Mouse (Mus musculus): ENCODE results near the gene Sh3rf3. TPM values are rescaled to one million over a fixed set of nuclear protein-coding genes. Genes with fewer than 3 reads are reported as not detected.

Gene Sh3rf3
- total and polyA plus RNA-seq, 2 experiments from 2014 or later: 0.18 TPM; not detected in 1

DNA sequence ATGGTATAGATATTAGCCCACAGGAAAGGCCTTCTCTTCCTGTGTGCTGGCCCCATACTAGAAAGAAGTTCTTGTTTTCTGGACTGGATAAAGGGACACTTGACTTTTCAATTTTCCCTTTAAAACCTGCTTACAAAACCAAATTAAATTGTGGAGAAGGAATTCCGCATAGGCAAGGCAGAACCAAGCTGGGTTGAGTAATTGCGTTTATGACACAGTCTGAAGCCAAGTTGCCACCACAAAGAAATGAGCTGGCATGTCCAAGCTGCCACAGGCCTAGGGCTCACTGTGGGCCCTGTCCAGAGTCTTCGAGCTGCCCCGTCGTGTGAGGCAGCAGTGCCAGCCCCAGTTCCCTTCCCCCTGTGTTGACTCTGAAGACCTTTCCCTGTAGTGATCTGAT, 156.2 kb downstream of the Sh3rf3 start:
- TF ChIP-seq EP300 (IDR thresholded peaks at IDR 0.05; ENCODE audit: low read depth): no peak
- no peak overlapping the region for H3K4me2 ChIP-seq (ENCODE audit: low read depth, low read length)
- ATAC-seq (ENCODE audit: insufficient read depth, low read depth) (no peak), DNase-seq (ENCODE audit: low spot score) (no peak)
- H3K4me3 ChIP-seq (ENCODE audit: low read depth, low read length): no peak overlapping the region
- peaks cover 9% of the 10 kb centered on the region; the same call in 1 of the 2 replicates for H3K9me3 ChIP-seq (replicated peaks; ENCODE audit: control insufficient read depth, low read length)
- WGBS: 91% methylated on average over 5 of the region's 5 CpGs
- H3K36me3 ChIP-seq (replicated peaks; ENCODE audit: control insufficient read depth, insufficient read depth, low read length): no peaks in the 10 kb centered on the region
- no peak overlapping the region for H3K9ac ChIP-seq (replicated peaks; ENCODE audit: low read depth, low read length)
- no peaks in the 10 kb centered on the region for H3K4me1 ChIP-seq (ENCODE audit: control insufficient read depth, insufficient read depth)
- H3K27me3 ChIP-seq (ENCODE audit: control insufficient read depth, insufficient read depth, low read length): no peaks in the 10 kb centered on the region
- no peak overlapping the region for H3K27ac ChIP-seq (ENCODE audit: low read depth)

- no peaks in the 10 kb centered on the region for H3K27me3 ChIP-seq (ENCODE audit: control insufficient read depth, insufficient read depth, low read length)
- H3K9ac ChIP-seq (replicated peaks; ENCODE audit: low read depth, low read length): no peak overlapping the region
- TF ChIP-seq CTCF (IDR thresholded peaks at IDR 0.05; ENCODE audit: low read depth) (no peak), EP300 (IDR thresholded peaks at IDR 0.05; ENCODE audit: low read depth) (no peak)
- no peaks in the 10 kb centered on the region for H3K36me3 ChIP-seq (replicated peaks; ENCODE audit: control insufficient read depth, insufficient read depth, low read length)
- peaks cover 9% of the 10 kb centered on the region; the same call in 1 of the 2 replicates for H3K9me3 ChIP-seq (replicated peaks; ENCODE audit: control insufficient read depth, low read length)
- DNase-seq (ENCODE audit: low spot score) (no peak), ATAC-seq (ENCODE audit: insufficient read depth, low read depth) (no peak)
- no peak overlapping the region for H3K27ac ChIP-seq (ENCODE audit: low read depth)
- H3K4me3 ChIP-seq (ENCODE audit: low read depth, low read length): no peak overlapping the region
- no peaks in the 10 kb centered on the region for H3K4me1 ChIP-seq (ENCODE audit: control insufficient read depth, insufficient read depth)
- 50% methylated on average over 1 of the region's 1 CpGs for WGBS
- H3K4me2 ChIP-seq (ENCODE audit: low read depth, low read length): no peak overlapping the region
These were observed 159.0 kb downstream of the Sh3rf3 start for GRCm38 (mm10) chr10:58972115-58972514.

- no peak overlapping the region for H3K27ac ChIP-seq (ENCODE audit: low read depth)
- H3K4me1 ChIP-seq (ENCODE audit: control insufficient read depth, insufficient read depth): no peaks in the 10 kb centered on the region
- no peak overlapping the region for H3K9ac ChIP-seq (replicated peaks; ENCODE audit: low read depth, low read length)
- H3K9me3 ChIP-seq (replicated peaks; ENCODE audit: control insufficient read depth, low read length): peaks cover 9% of the 10 kb centered on the region; the same call in 1 of the 2 replicates
- no peak overlapping the region for H3K4me2 ChIP-seq (ENCODE audit: low read depth, low read length)
- no peaks in the 10 kb centered on the region for H3K27me3 ChIP-seq (ENCODE audit: control insufficient read depth, insufficient read depth, low read length)
- TF ChIP-seq CTCF (IDR thresholded peaks at IDR 0.05; ENCODE audit: low read depth) (no peak), EP300 (IDR thresholded peaks at IDR 0.05; ENCODE audit: low read depth) (no peak)
- H3K36me3 ChIP-seq (replicated peaks; ENCODE audit: control insufficient read depth, insufficient read depth, low read length): no peaks in the 10 kb centered on the region
- DNase-seq (ENCODE audit: low spot score): no peak
- whole genome bisulfite sequencing: 29% methylated on average over 5 of the region's 5 CpGs
- H3K4me3 ChIP-seq (ENCODE audit: low read depth, low read length): no peak overlapping the region
- ATAC-seq (ENCODE audit: insufficient read depth, low read depth): no peak
These were observed 161.0 kb downstream of the Sh3rf3 start for GRCm38 (mm10) chr10:58974138-58974537.

- no peak overlapping the region for H3K4me2 ChIP-seq (ENCODE audit: low read depth, low read length)
- no peaks in the 10 kb centered on the region for H3K4me1 ChIP-seq (ENCODE audit: control insufficient read depth, insufficient read depth)
- H3K36me3 ChIP-seq (replicated peaks; ENCODE audit: control insufficient read depth, insufficient read depth, low read length): no peaks in the 10 kb centered on the region
- H3K9ac ChIP-seq (replicated peaks; ENCODE audit: low read depth, low read length): no peak overlapping the region
- H3K9me3 ChIP-seq (replicated peaks; ENCODE audit: control insufficient read depth, low read length): no peaks in the 10 kb centered on the region
- H3K27me3 ChIP-seq (ENCODE audit: control insufficient read depth, insufficient read depth, low read length): no peaks in the 10 kb centered on the region
- TF ChIP-seq EP300 (IDR thresholded peaks at IDR 0.05; ENCODE audit: low read depth) (no peak), CTCF (IDR thresholded peaks at IDR 0.05; ENCODE audit: low read depth) (no peak)
- DNase-seq (ENCODE audit: low spot score) (no peak), ATAC-seq (ENCODE audit: insufficient read depth, low read depth) (no peak)
- no peak overlapping the region for H3K4me3 ChIP-seq (ENCODE audit: low read depth, low read length)
- WGBS: 71% methylated on average over 7 of the region's 7 CpGs
- H3K27ac ChIP-seq (ENCODE audit: low read depth): no peak overlapping the region
These were observed 166.3 kb downstream of the Sh3rf3 start for GRCm38 (mm10) chr10:58979320-58979959.

DNA sequence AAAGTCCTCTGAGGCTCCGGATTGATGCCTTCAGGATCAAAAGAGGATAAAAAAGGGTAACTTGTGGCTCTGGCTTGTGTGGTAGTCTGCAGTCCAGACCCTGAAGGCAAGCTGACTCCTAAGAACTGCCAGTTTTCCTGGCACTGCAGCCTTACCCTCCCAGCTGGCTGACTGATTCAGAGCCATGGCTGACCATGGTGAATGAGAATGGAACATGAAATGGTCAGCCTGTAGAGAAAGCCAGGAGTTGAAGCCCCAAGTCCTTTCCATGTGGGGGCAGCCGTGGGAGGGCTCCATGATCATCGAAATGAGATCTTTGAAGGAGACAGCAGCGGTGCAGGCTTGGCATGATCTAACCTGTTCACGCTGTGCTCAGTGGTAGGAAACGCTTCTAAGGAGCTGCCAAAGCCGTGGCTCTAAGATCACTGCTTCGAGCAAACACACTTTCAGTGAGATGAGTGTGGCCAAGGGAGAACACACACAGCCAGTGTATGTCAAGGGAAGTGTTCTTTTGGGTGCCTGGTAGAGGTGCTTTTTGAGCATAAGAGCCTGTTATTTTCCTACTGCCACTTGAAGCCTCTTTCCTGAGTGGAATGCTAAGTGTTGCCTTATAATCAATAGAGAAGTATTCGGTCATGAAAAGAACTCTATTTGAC, 168.6 kb downstream of the Sh3rf3 start:
- Histone ChIP-seq H3K36me3 (replicated peaks; ENCODE audit: control insufficient read depth, insufficient read depth, low read length) (no peaks in the 10 kb centered on the region), H3K4me1 (ENCODE audit: control insufficient read depth, insufficient read depth) (no peaks in the 10 kb centered on the region), H3K27ac (ENCODE audit: low read depth) (no peak overlapping the region), H3K4me3 (ENCODE audit: low read depth, low read length) (no peak overlapping the region), H3K9ac (replicated peaks; ENCODE audit: low read depth, low read length) (no peak overlapping the region), H3K9me3 (replicated peaks; ENCODE audit: control insufficient read depth, low read length) (no peaks in the 10 kb centered on the region), H3K27me3 (ENCODE audit: control insufficient read depth, insufficient read depth, low read length) (no peaks in the 10 kb centered on the region), H3K4me2 (ENCODE audit: low read depth, low read length) (no peak overlapping the region)
- no peak for TF ChIP-seq CTCF (IDR thresholded peaks at IDR 0.05; ENCODE audit: low read depth)
- no peak for TF ChIP-seq EP300 (IDR thresholded peaks at IDR 0.05; ENCODE audit: low read depth)
- no peak for DNase-seq (ENCODE audit: low spot score)
- no peak for ATAC-seq (ENCODE audit: insufficient read depth, low read depth)
- 85% methylated on average over 9 of the region's 9 CpGs for WGBS
